Mouse (Mus musculus) stomach, embryonic 16.5 days (tissue): Measurements from ENCODE around the gene Atp12a. TPM values are rescaled to one million over a fixed set of nuclear protein-coding genes. Genes with fewer than 3 reads are reported as not detected.

Source experiments
- ATAC-seq: fragments of 200-750 bp; cut with Nextera tagmentation; 2 replicates; pipeline ENCODE4 v1.8.0; 2017; ENCODE audit warnings: moderate number of reproducible peaks, moderate TSS enrichment; ENCODE audit not compliant: insufficient read depth, low FRiP score
- H3K27ac ChIP-seq: fragments of 300-500 bp; sonication (generic); 2 replicates; pipeline ENCODE4 v1.5.1; 2014; ENCODE audit warnings: low read length
- H3K27me3 ChIP-seq: fragments of 300-500 bp; sonication (generic); 2 replicates; pipeline ENCODE4 v1.6.1; 2014; ENCODE audit warnings: low read length, control low read depth, mixed read lengths; ENCODE audit not compliant: control insufficient read depth, insufficient read depth
- H3K36me3 ChIP-seq: fragments of 300-500 bp; sonication (generic); 2 replicates; pipeline ENCODE4 v1.6.1; 2014; ENCODE audit warnings: low read length; ENCODE audit not compliant: control insufficient read depth, insufficient read depth
- H3K4me1 ChIP-seq: fragments of 300-500 bp; sonication (generic); 2 replicates; pipeline ENCODE4 v1.6.1; 2014; ENCODE audit warnings: low read length, control low read depth, mixed read lengths; ENCODE audit not compliant: control insufficient read depth, insufficient read depth
- H3K4me2 ChIP-seq: fragments of 300-500 bp; sonication (generic); 2 replicates; pipeline ENCODE4 v1.6.1; 2014; ENCODE audit warnings: low read depth, low read length, mixed read lengths
- H3K4me3 ChIP-seq: fragments of 300-500 bp; sonication (generic); replicated peaks from 2 replicates; pipeline ENCODE4 v1.5.1; 2014; ENCODE audit warnings: mild to moderate bottlenecking, low read length
- H3K9ac ChIP-seq: fragments of 300-500 bp; sonication (generic); 2 replicates; pipeline ENCODE4 v1.6.1; 2014; ENCODE audit warnings: low read length
- H3K9me3 ChIP-seq: fragments of 300-500 bp; sonication (generic); replicated peaks from 2 replicates; pipeline ENCODE4 v1.6.1; 2016; ENCODE audit warnings: low read length, control low read depth; ENCODE audit not compliant: control insufficient read depth
- WGBS: fragments of 180-500 bp; shearing (Covaris S2); extraction: QIAGEN DNeasy Blood & Tissue Kit; methylation state at CpG from one replicate; pipeline ENCODE4 v1.1.7; 2014; 5-methylcytosine and 5-hydroxymethylcytosine counted together
- polyA plus RNA-seq: library from polyadenylated mRNA; unstranded; fragments of >200 nt; fragmentation: Nextera tagmentation; extraction: Ambion mirVana; gene quantifications from 2 replicates; pipeline ENCODE4 v1.2.1, GENCODE M21; 2015

Gene Atp12a
- polyA plus RNA-seq, 1 experiment from 2014 or later = 0.04 TPM

- no peak overlapping the region for H3K4me2 ChIP-seq
- H3K36me3 ChIP-seq = no peaks in the 10 kb centered on the region
- H3K9ac ChIP-seq = no peak overlapping the region
- H3K4me3 ChIP-seq = no peak overlapping the region
- peaks cover 11% of the 10 kb centered on the region for H3K27me3 ChIP-seq
- 72% methylated on average over 6 of the region's 6 CpGs for WGBS
- H3K9me3 ChIP-seq = no peaks in the 10 kb centered on the region
- no peaks in the 10 kb centered on the region for H3K4me1 ChIP-seq
- no peak for ATAC-seq
- H3K27ac ChIP-seq = no peak overlapping the region
Observed at GRCm38 (mm10) chr14:56359131-56359530, 5.7 kb upstream of the Atp12a start.

GRCm38 (mm10) chr14:56365292-56365691 lies 424 bp downstream of the Atp12a start:
- Histone ChIP-seq H3K4me3 (peak overlapping the region; percentile 43), H3K36me3 (no peaks in the 10 kb centered on the region), H3K27me3 (peaks cover 33% of the 10 kb centered on the region), H3K4me1 (peaks cover 4% of the 10 kb centered on the region; the same call in 1 of the 2 replicates), H3K9ac (peak overlapping the region; percentile 60), H3K4me2 (peak overlapping the region; percentile 75), H3K27ac (no peak overlapping the region), H3K9me3 (no peaks in the 10 kb centered on the region)
- no peak for ATAC-seq
- 25% methylated on average over 8 of the region's 8 CpGs for WGBS

- H3K36me3 ChIP-seq = no peaks in the 10 kb centered on the region
- H3K9me3 ChIP-seq = no peaks in the 10 kb centered on the region
- H3K4me3 ChIP-seq = no peak overlapping the region
- no peak overlapping the region for H3K27ac ChIP-seq
- ATAC-seq = no peak
- H3K4me1 ChIP-seq = peaks cover 4% of the 10 kb centered on the region; the same call in 1 of the 2 replicates
- 18% methylated on average over 15 of the region's 15 CpGs for whole genome bisulfite sequencing
- no peak overlapping the region for H3K9ac ChIP-seq
- peaks cover 33% of the 10 kb centered on the region for H3K27me3 ChIP-seq
- peak overlapping the region; percentile 30 for H3K4me2 ChIP-seq
Observed at GRCm38 (mm10) chr14:56366712-56367111, 1.8 kb downstream of the Atp12a start.

GRCm38 (mm10) chr14:56368834-56369233 lies 4.0 kb downstream of the Atp12a start:
- WGBS = 56% methylated on average over 3 of the region's 3 CpGs
- Histone ChIP-seq H3K4me3 (no peak overlapping the region), H3K4me1 (peaks cover 4% of the 10 kb centered on the region; the same call in 1 of the 2 replicates), H3K27ac (no peak overlapping the region), H3K36me3 (no peaks in the 10 kb centered on the region), H3K4me2 (no peak overlapping the region), H3K9me3 (no peaks in the 10 kb centered on the region), H3K9ac (no peak overlapping the region), H3K27me3 (peaks cover 25% of the 10 kb centered on the region)
- no peak for ATAC-seq

GRCm38 (mm10) chr14:56375731-56376130 lies 10.9 kb downstream of the Atp12a start:
- 2% methylated on average over 6 of the region's 6 CpGs for WGBS
- Histone ChIP-seq H3K36me3 (no peaks in the 10 kb centered on the region), H3K9me3 (no peaks in the 10 kb centered on the region), H3K9ac (no peak overlapping the region), H3K4me1 (no peaks in the 10 kb centered on the region), H3K4me3 (no peak overlapping the region), H3K27ac (no peak overlapping the region), H3K4me2 (no peak overlapping the region), H3K27me3 (no peaks in the 10 kb centered on the region)
- ATAC-seq = peak; percentile 58

GRCm38 (mm10) chr14:56377745-56378144 lies 12.9 kb downstream of the Atp12a start:
- Histone ChIP-seq H3K4me3 (no peak overlapping the region), H3K36me3 (no peaks in the 10 kb centered on the region), H3K4me1 (no peaks in the 10 kb centered on the region), H3K27ac (no peak overlapping the region), H3K27me3 (no peaks in the 10 kb centered on the region), H3K9me3 (no peaks in the 10 kb centered on the region), H3K4me2 (no peak overlapping the region), H3K9ac (no peak overlapping the region)
- no peak for ATAC-seq

- Histone ChIP-seq H3K27ac (no peak overlapping the region), H3K9ac (no peak overlapping the region), H3K36me3 (no peaks in the 10 kb centered on the region), H3K9me3 (no peaks in the 10 kb centered on the region), H3K4me3 (no peak overlapping the region), H3K27me3 (no peaks in the 10 kb centered on the region), H3K4me2 (no peak overlapping the region), H3K4me1 (no peaks in the 10 kb centered on the region)
- ATAC-seq = no peak
- WGBS = 48% methylated on average over 9 of the region's 9 CpGs
Observed at GRCm38 (mm10) chr14:56379336-56379735, 14.5 kb downstream of the Atp12a start.

- no peak overlapping the region for H3K9ac ChIP-seq
- no peaks in the 10 kb centered on the region for H3K4me1 ChIP-seq
- ATAC-seq = no peak
- no peaks in the 10 kb centered on the region for H3K27me3 ChIP-seq
- H3K4me2 ChIP-seq = no peak overlapping the region
- no peaks in the 10 kb centered on the region for H3K36me3 ChIP-seq
- no peaks in the 10 kb centered on the region for H3K9me3 ChIP-seq
- H3K4me3 ChIP-seq = no peak overlapping the region
- WGBS = 84% methylated on average over 4 of the region's 4 CpGs
- H3K27ac ChIP-seq = no peak overlapping the region
Observed at GRCm38 (mm10) chr14:56382366-56382765, 17.5 kb downstream of the Atp12a start.

GRCm38 (mm10) chr14:56390247-56390646 lies 25.4 kb downstream of the Atp12a start:
- no peak for ATAC-seq
- Histone ChIP-seq H3K9ac (no peak overlapping the region), H3K27ac (no peak overlapping the region), H3K4me1 (no peaks in the 10 kb centered on the region), H3K27me3 (no peaks in the 10 kb centered on the region), H3K36me3 (no peaks in the 10 kb centered on the region), H3K4me3 (no peak overlapping the region), H3K9me3 (no peaks in the 10 kb centered on the region), H3K4me2 (no peak overlapping the region)
- 68% methylated on average over 3 of the region's 3 CpGs for WGBS
